Mouse (Mus musculus) cortical plate, adult 2 months (tissue): ENCODE data around the gene Alpl.

Experiments
- CTCF ChIP-seq: fragments of 200-500 bp; IDR thresholded peaks from 2 replicates; pipeline ENCODE4 v1.5.1; 2011; ENCODE audit warnings: mild to moderate bottlenecking, control low read depth, low read length; ENCODE audit not compliant: insufficient read depth; ENCODE audit errors: extremely low read depth
- POLR2A ChIP-seq: fragments of 200-500 bp; IDR thresholded peaks from 2 replicates; pipeline ENCODE4 v1.6.1; 2011; ENCODE audit warnings: mild to moderate bottlenecking, low read length, control low read depth; ENCODE audit not compliant: insufficient read depth; ENCODE audit errors: extremely low read depth

DNA sequence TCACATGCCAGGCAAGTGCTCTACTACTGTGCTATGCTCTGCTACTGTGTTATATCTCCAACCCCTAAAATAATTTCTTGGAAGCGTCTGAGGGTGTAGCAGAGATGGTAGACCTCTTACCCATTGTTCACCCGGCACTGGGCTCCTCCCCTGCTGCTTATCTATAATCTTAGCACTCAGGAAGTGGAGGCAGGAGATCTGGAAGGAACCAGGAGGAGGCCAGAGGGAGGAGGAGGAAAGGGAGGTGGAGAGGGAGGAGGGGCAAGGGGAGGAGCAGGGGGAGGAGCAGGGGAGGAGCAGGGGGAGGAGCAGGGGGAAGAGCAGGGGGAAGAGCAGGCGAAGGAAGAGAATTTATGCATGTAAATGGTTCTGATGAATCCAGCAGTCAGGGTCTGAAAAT lies 24.5 kb upstream of the Alpl start:
- TF ChIP-seq POLR2A: no peak
- TF ChIP-seq CTCF: no peak
